Mouse (Mus musculus): ENCODE data around the gene Nrtn. TPM values are rescaled to one million over a fixed set of nuclear protein-coding genes. Genes with fewer than 3 reads are reported as not detected.

Gene Nrtn
- not detected for polyA plus RNA-seq (2014; fragmentation: Illumina TruSeq; extraction: RNeasy Lipid Tissue Mini Kit (QIAGEN cat#74804); ENCODE audit: low replicate concordance)

DNA sequence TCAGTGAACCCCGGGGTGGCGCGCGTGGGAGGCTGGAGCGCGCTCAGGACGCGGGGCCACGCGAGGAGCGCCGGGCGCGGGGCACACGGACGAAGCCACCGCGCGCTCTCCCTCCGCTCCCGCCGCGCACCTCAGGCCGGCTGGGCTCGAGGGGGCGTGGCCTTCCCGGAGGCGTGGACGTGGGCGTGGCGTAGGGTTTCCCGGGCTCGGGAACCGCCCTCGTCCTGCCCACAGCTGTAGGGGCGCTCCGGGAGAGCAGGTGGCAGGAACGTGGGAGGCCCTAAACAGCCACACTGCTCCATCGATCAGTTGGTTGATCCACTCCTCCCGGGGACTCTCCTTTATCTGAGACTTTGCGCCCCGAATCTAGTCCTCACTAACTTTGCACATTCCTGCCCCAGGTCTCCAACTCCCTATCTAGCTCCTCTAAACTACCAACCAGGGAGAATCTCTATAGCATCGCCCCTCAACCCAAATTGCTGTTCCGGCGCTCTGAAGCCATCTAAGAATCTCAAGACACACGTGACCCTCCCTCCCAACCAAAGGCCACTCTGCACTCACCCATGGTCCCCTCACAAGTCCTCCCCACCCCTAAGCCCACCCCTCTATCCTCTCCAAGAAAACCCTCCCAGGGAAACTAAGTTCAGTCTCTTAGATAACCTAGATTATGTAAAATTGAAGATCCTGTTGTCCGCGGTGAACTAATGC is at the start of gene Nrtn:
Gene Nrtn, minus strand, starts transcription at position 115 of the 708 bp plus-strand sequence.

DNA sequence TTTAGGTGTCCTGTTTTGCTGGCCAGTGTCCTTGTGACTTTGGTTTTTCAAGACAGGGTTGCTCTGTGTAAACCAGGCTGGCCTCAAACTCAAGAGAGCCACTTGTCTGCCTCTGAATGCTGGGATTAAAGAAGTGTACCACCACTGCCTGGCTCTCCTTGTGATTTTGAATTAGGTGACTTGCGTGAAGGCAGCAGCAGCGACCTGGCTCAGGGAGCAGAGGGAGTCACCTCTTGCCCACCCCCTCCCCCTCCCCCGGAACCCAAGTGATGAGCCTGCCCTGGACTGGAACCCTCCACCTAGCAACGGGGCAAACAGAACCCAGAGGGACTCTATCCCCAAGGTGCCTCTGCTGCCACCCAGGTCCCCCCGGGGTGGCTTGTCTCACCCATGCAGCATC is 12.6 kb upstream of the Nrtn start, which contains the start of gene Prr22:
Gene Prr22, plus strand, starts transcription at position 301 of the 400 bp plus-strand sequence.

DNA sequence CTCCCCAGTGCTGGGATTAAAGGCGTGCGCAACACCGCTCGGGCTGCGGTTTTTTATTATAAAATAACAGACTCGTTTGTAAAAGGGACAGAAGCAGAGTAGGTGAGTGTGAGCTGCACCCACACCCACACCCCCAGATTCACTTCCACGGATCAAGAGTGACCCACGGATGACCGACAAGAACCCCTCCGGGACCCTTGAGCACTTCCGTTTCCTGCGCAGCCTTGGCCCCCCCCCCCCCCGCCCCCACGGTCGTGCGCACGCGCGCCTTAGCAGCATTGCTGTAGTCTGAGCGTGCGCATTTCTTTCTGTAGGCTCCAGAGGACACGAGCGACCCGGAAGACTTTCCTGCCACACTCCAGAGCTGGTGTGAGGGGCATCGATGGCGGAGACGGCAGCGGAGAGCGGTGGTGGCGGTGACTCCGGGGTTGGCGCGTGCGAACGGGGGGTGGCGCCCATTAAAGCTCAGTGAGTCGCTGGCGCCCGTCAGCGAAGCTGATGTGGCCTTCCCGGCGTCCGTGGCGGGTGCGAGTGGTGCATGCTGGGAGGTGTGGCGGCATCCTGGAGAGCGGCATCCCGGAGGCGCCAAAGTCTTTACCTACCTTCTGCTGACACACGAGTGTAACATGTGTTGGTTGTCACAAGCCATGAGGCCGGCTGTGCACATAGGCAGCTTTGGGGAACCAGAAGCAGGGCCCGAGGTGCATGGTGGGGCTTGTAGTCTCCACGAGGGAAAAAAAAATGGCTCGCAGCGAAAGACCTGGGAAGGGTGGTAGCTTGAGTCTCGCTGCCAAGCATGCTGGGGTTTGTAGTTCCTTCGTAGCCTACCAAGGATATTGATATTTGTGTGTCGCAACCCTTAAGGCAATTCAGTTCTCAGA is 7.4 kb upstream of the Nrtn start, which contains the start of gene Dus3l:
Gene Dus3l, plus strand, starts transcription at position 284 of the 881 bp plus-strand sequence.

DNA sequence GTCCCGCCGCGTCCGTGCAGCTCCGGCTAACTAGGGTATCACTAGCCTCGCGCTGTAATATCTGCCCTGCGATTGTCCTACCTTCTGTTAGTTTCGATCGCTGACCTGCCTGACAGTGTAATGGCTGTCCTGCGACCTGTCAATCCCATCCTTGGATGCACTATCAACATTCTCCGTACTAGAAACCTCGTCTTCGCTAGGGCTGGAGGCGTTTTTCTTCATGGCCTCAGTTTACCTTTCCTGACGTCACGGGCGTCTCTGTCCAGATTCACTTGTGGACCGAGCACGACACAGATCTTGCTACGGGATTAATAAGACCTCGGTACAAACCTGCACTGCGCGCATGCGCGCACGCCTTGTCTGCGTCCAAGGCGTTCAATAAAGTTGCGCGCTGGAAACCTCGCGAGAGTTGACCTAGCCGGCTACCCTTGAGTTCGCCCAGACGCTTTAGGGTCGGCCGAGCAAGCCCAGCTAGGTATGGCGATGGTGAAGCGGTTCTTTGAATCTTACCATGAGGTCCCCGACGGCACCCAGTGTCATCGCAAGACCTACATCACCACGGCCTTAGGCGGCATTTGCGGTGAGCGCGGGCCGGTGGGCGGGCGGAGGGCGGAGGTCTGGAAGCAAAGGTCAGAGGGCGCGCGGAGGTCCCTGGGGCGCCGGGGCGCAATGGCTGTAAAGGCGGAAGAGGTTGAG is 39.8 kb downstream of the Nrtn start, which contains the start of the genes Ndufa11 and Vmac:
Gene Ndufa11, plus strand, starts transcription at position 405 of the 696 bp plus-strand sequence.
Gene Vmac, minus strand, starts transcription at position 660 of the 696 bp plus-strand sequence.

Other genes with a start within 250 kb of the Nrtn start
- not detected for gene Znrf4, start 245.1 kb downstream of the Nrtn start, polyA plus RNA-seq (2014; fragmentation: Illumina TruSeq; extraction: RNeasy Lipid Tissue Mini Kit (QIAGEN cat#74804); ENCODE audit: low replicate concordance)
- 0.45 TPM for gene Gm20219, start 203.1 kb downstream of the Nrtn start, polyA plus RNA-seq (2014; fragmentation: Illumina TruSeq; extraction: RNeasy Lipid Tissue Mini Kit (QIAGEN cat#74804); ENCODE audit: low replicate concordance)
- 33.0 TPM for gene Safb2, start 172.9 kb downstream of the Nrtn start, polyA plus RNA-seq (2014; fragmentation: Illumina TruSeq; extraction: RNeasy Lipid Tissue Mini Kit (QIAGEN cat#74804); ENCODE audit: low replicate concordance)
- 8.7 TPM for gene Safb, start 172.7 kb downstream of the Nrtn start, polyA plus RNA-seq (2014; fragmentation: Illumina TruSeq; extraction: RNeasy Lipid Tissue Mini Kit (QIAGEN cat#74804); ENCODE audit: low replicate concordance)
- 1.7 TPM for gene 2410015M20Rik, start 147.8 kb downstream of the Nrtn start, polyA plus RNA-seq (2014; fragmentation: Illumina TruSeq; extraction: RNeasy Lipid Tissue Mini Kit (QIAGEN cat#74804); ENCODE audit: low replicate concordance)
- gene Rpl36, start 144.1 kb downstream of the Nrtn start, polyA plus RNA-seq (2014; fragmentation: Illumina TruSeq; extraction: RNeasy Lipid Tissue Mini Kit (QIAGEN cat#74804); ENCODE audit: low replicate concordance), result not detected
- 1.2 TPM for gene Lonp1, start 130.6 kb downstream of the Nrtn start, polyA plus RNA-seq (2014; fragmentation: Illumina TruSeq; extraction: RNeasy Lipid Tissue Mini Kit (QIAGEN cat#74804); ENCODE audit: low replicate concordance)
- gene Catsperd, start 129.4 kb downstream of the Nrtn start, polyA plus RNA-seq (2014; fragmentation: Illumina TruSeq; extraction: RNeasy Lipid Tissue Mini Kit (QIAGEN cat#74804); ENCODE audit: low replicate concordance), result 0.26 TPM
- 0.89 TPM for gene Ranbp3, start 84.2 kb downstream of the Nrtn start, polyA plus RNA-seq (2014; fragmentation: Illumina TruSeq; extraction: RNeasy Lipid Tissue Mini Kit (QIAGEN cat#74804); ENCODE audit: low replicate concordance)
- gene Ndufa11, start 39.8 kb downstream of the Nrtn start, polyA plus RNA-seq (2014; fragmentation: Illumina TruSeq; extraction: RNeasy Lipid Tissue Mini Kit (QIAGEN cat#74804); ENCODE audit: low replicate concordance), result not detected
- 3.3 TPM for gene Vmac, start 39.5 kb downstream of the Nrtn start, polyA plus RNA-seq (2014; fragmentation: Illumina TruSeq; extraction: RNeasy Lipid Tissue Mini Kit (QIAGEN cat#74804); ENCODE audit: low replicate concordance)
- gene Dus3l, start 7.2 kb upstream of the Nrtn start, polyA plus RNA-seq (2014; fragmentation: Illumina TruSeq; extraction: RNeasy Lipid Tissue Mini Kit (QIAGEN cat#74804); ENCODE audit: low replicate concordance), result 1.4 TPM
- gene Prr22, start 12.7 kb upstream of the Nrtn start, polyA plus RNA-seq (2014; fragmentation: Illumina TruSeq; extraction: RNeasy Lipid Tissue Mini Kit (QIAGEN cat#74804); ENCODE audit: low replicate concordance), result not detected
- 0.11 TPM for gene Rfx2, start 73.5 kb upstream of the Nrtn start, polyA plus RNA-seq (2014; fragmentation: Illumina TruSeq; extraction: RNeasy Lipid Tissue Mini Kit (QIAGEN cat#74804); ENCODE audit: low replicate concordance)
- gene Acsbg2, start 116.9 kb upstream of the Nrtn start, polyA plus RNA-seq (2014; fragmentation: Illumina TruSeq; extraction: RNeasy Lipid Tissue Mini Kit (QIAGEN cat#74804); ENCODE audit: low replicate concordance), result not detected
- gene 1700061G19Rik, start 117.9 kb upstream of the Nrtn start, polyA plus RNA-seq (2014; fragmentation: Illumina TruSeq; extraction: RNeasy Lipid Tissue Mini Kit (QIAGEN cat#74804); ENCODE audit: low replicate concordance), result not detected
- gene Mllt1, start 177.9 kb upstream of the Nrtn start, polyA plus RNA-seq (2014; fragmentation: Illumina TruSeq; extraction: RNeasy Lipid Tissue Mini Kit (QIAGEN cat#74804); ENCODE audit: low replicate concordance), result 0.52 TPM
- gene Acer1, start 224.6 kb upstream of the Nrtn start, polyA plus RNA-seq (2014; fragmentation: Illumina TruSeq; extraction: RNeasy Lipid Tissue Mini Kit (QIAGEN cat#74804); ENCODE audit: low replicate concordance), result 5.1 TPM
- 0.63 TPM for gene Clpp, start 232.8 kb upstream of the Nrtn start, polyA plus RNA-seq (2014; fragmentation: Illumina TruSeq; extraction: RNeasy Lipid Tissue Mini Kit (QIAGEN cat#74804); ENCODE audit: low replicate concordance)
- not detected for gene Alkbh7, start 239.8 kb upstream of the Nrtn start, polyA plus RNA-seq (2014; fragmentation: Illumina TruSeq; extraction: RNeasy Lipid Tissue Mini Kit (QIAGEN cat#74804); ENCODE audit: low replicate concordance)
- gene Pspn, start 242.5 kb upstream of the Nrtn start, polyA plus RNA-seq (2014; fragmentation: Illumina TruSeq; extraction: RNeasy Lipid Tissue Mini Kit (QIAGEN cat#74804); ENCODE audit: low replicate concordance), result not detected